Mouse (Mus musculus) layer of hippocampus, adult 18-20 months (tissue): Measurements from ENCODE around the gene Ripor3. TPM values are rescaled to one million over a fixed set of nuclear protein-coding genes. Genes with fewer than 3 reads are reported as not detected.
A peak's percentile ranks its signal among the peaks of the same experiment; 100 is the strongest.

Experiments
- DNase-seq, 2 experiments: peaks; one replicate each; pipeline ENCODE4 v3.0.0; 2022; ENCODE audit warnings: low spot score in 2 of 2
- total RNA-seq, 2 experiments: library from RNA; stranded (reverse); gene quantifications; 2 replicates each; pipeline ENCODE4 v1.2.3; 2021

The Ripor3 gene
- total RNA-seq, 2 experiments from 2014 or later = 0.52 TPM; not detected in 1

DNA sequence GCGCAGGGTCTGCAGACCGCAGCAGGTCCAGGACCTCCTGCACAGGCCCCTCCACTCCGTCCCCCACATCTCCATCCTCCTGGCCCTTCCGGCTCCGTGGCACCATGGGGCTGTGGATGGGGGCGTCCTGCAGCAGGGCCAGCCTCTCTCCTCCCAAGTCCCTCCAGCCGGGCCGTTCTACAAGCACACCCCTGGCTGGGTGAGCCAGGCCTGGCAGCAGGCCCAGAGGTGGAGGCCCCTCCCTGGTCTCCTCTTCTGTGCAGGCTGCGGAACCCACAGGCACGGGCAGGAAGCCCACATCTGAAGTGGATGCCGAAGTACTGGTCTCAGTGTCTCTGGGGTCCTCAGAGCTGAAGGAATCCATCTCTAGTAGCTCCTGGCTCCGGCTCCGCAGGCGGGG lies 21.1 kb downstream of the Ripor3 start:
- no peak for DNase-seq

DNA sequence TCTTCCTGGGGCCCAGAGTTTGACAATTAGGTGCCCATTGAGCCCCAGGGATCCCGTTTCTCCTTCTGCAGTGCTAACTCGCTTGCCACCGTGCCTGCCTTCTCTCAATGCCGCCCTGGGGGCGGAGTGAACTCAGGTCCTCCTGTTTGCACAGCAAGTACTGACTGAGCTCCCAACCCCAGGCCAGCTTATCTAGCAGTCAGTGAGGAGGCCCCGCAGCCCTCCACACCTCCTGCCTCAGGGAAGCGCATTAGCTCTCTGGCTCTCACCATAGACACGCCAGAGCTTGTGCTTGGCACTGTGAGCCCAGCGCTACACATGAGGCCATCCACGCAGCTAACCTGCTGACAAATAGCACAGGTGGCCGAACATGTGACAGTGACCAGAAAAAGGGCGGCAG lies 22.8 kb downstream of the Ripor3 start:
- no peak for DNase-seq

DNA sequence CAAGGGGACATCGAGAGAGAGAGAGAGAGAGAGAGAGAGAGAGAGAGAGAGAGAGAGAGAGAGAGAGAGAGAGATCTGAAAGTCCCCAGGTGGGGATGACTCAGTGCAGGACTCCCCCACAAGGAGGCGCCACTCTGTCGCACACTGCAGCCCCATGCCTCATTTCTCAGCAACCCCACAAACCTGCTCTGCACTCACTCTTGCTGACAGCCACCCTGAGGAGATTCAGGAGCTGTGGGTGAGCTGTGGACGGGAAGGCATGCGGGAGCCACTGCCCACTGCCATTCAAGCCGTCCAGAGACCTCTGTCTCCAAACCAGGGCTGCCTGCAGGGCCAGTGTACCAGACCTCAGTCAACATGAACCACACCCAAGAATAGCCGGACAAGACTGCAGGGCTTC lies 23.7 kb downstream of the Ripor3 start:
- DNase-seq = no peak

DNA sequence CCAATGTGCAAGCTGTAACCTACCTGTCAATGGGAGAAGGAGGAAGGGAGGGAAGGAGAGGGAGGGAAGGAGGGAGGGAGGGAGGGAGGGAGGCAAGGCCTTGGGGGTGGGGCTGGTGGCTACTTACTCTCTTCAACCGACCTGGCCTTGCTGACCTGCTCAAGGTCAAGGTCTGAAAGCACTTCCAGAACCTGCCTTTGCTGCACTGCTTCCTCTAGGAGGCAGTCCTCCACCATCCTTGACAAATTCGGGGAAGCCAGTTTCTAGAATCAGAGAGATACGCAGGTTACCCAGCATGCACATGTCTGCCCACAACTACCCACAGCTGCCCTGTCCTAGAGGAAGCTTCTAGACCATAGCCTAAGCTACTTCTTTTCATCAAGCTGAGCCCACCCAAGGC lies 25.5 kb downstream of the Ripor3 start:
- DNase-seq = no peak

DNA sequence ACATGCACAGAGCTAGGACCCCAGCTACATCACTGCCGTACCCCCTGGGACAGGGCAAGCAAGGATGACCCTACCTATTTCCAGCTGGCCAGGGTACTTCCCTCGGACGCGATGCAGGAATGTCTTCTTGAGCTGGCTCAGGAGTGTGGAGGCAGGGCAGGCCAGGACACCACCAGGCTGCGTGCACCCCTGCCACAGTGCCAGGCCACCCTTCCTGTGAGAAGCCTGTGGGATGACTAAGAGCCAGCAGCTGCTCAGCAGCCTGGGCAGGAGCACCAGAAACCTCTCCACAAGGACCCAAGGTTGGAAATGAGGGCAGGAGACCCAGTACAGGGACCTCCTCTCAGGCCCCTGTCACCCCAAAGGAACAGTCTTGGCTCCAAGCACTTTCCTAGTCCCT lies 26.0 kb downstream of the Ripor3 start:
- no peak for DNase-seq

DNA sequence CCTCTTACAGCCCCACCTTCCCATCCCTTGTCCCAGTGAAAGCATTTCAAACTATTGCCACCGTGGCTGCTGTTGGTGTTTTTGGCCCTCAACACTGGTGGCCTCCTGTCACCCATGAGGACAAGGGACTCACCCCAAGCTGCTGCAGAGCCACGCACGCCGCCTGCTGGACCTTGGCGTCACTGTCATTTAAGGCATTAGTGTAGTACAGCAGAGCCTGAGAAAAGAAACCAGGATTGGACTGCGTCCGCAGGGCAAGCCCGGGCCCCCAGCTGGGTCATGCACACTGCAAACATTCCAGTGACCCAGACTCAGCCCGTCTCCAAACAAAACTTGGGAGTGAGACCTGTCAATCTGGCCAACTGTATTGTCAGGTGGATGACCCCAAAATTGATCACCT lies 27.8 kb downstream of the Ripor3 start:
- DNase-seq = no peak

DNA sequence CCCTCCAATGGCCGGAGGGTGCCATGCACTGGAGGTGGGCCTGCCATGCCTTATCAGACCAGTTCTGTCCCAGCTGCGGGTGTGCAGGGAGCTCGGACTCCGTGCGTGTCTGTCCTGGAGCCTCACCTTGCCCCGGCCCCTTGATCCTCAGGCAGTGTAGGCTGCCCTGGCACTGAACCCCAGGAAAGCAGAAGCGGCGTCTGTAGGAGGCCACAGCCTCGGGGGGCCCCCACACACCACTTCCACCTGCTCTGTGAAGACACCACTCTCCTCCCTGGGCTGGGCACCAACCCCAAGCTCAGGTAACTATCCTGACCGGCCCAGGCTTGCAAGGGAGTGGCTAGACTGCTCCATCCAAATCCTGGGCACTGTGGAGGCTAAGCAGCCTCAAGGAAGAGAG lies 30.0 kb downstream of the Ripor3 start:
- DNase-seq = no peak

DNA sequence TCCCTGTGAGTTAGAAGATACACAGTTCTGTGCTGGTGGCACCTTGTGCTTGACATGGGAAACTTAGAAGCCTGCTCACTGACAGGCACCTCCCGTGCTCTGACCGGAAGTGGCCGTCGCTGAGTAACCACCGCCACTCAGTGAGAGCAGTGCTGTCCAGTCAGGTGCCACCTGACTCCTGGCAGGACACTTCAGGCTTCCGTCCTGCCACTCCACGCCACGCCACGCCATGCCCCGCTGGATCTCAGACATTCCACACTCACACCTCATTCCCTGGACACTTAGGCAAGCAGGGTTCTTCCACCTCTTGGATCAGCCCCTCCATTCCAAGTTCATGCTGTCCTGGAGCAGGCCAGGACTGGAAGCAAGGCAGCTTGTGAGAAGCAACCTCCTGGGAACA lies 32.1 kb downstream of the Ripor3 start:
- no peak for DNase-seq

DNA sequence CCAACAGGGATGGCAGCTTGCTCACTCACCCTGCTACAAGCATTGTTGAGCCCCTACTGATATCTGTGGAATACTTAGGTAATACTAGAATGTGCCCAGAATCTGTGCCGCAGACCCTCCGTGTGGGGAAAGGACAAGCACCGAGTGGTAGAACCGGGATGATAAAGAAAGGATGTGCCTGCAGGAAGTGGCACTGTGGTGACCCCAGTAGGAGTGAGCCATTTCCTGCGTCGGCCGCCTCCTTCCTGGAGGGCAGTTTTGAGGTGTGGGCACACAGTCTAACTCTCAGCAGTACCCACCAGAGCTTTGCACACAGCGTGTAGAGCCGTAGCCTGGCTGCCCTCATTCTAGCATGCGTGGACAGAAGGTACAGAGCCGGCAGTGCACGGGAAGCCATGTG lies 34.7 kb downstream of the Ripor3 start:
- DNase-seq = no peak

DNA sequence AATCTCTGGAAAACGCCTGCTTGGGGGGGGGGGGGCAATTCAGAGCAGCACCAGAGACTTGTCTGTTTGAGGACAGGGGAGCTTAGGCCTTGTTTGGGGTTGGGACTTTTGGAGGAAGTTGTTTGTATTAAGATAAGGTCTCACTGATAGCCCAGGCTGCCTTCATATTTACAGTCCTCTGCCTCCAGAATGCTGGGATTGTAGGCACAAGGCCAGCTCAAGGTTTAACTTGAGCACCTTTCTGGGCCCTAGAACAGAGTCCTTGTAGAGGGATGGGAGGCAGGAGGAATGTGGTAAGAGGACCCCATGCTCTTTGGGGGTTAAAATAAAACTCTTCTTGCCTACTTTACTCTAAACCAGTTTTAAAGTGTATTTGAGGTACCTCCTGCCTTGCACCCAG lies 37.6 kb downstream of the Ripor3 start:
- DNase-seq = no peak

DNA sequence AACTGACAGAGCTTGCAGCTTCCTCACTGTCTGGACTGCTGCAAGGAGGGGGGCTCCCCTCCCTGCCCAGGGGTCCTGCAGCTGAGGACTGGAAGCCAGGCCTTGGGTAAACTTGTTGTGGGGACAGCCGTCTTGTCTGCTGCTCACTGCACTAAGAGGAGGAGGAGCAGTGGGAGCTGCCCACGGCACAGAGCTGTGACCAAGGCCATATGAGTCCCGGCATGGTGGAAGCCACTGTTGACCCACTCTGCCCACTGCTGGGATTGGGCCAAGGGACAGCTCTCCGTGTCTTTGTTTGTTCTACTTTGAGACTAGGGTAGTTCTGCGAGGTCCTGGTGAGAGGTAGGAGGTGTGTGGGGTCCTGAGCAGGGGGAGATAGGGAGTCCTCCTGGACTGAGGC lies 38.3 kb downstream of the Ripor3 start:
- DNase-seq = no peak

DNA sequence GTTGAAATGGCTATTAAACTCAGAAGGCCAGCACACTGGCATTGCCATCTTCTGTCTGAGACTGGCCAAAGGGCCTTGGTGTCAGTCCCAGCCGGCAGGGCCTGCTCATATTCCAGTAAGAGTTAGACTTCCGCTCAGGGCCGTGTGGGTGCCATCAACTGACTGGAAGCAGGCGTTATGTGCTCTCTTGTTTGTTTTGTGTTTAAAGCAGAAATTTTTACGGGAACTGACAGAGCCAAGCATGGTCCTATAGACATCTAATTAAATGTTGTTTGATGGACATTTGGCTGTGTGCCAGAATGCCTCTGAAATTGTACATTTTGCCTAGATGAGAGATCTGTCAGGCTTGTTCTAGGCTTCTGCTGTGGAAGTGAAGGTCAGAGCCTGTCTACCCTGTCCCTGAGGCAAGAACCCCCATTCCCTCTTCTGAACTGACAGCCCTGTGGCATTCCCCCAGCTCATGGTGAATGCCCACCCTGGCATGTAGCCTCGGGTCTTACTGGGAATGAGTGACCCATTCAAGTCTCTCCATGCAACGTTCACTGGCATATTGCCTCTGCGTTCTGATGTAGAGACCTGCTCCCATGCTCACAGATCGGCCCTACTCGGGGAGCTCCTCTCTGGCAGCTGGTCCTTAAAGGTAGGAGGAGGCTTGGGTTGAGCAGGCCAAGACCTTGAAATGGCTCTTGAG lies 40.4 kb downstream of the Ripor3 start:
- no peak for DNase-seq

DNA sequence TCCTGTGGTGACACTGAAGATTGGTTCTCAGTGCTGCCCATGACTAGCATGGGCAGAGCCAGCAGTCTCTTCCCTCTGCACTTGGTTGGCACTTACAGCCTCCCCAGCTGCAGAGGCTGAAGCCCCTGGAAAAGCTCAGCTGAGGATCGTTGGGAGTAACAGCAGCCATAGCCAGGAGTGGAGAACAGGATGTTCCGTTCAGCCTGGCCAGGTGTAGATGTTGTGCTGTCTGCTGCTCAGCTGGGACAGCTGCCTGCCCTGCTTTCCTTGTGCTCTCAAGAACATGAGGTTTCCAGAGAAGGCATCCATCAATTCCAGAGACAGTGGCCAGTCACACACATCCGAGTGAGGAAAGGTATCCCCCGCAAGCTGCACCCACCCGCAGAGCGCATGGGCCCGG lies 41.9 kb downstream of the Ripor3 start:
- no peak for DNase-seq

DNA sequence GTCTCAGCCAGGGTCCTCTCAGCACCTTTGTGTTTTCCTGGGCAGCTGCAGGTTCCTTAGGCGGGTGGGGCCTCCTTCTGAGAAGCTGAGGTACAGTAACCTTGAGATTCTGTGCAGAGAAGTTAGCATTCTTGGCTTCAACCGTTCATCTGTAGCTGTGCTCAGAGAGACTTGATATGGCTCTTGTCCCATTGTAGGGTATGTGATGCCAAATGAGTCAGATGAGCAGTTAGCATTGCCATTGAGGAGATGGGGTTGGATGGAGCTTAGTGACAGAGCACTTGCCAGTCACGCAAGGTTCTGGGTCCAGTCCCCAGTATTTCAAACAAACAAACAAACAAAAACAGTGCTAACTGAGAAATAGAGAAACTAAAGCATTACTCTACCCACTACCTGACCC lies 44.5 kb downstream of the Ripor3 start:
- peak in 1 of 2 experiments; percentile 50 for DNase-seq

DNA sequence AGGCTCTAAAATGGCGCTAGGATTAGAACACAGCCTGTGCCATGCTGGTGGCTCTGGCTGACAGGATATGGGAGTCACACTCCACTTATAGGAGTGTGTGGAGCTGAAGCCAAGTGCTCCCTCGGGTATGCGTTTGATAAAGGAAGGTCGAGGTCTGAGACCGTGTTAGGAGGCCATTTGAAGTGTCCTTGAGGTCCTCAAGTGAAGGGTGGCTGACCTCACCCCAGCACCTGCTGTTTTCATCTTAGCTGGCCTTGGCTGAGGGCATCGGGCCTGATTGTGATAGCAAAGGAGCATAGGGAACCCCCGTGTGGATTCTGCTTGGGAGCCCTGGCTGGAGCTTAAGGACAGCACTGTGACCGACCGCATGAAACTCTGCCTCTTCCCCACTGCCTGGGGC lies 46.1 kb downstream of the Ripor3 start:
- no peak for DNase-seq

DNA sequence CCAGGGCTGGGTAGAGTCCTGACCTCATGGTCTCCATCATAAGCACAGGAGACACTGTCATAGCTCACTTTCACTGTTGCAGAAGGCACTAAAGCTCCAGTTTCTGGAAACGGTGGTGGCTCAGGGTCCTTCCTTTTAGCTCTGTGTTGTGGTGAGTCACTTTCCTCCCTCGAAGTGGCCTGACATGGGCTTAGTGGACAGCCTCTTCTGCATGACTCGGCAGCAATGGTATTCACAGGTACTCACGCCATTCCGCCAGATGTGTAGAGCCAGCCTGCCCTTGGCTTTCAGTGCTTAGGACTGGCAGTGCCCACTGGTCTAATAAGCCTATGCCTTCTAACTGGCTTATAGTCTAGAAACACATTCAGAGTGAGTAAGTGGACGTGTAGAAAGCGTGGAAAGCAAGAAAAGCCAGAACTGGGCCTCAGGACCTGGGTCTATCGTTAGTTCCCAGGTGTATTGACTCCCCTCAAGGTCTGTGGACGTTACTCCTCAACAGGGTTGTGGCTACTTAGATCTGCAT lies 46.6 kb downstream of the Ripor3 start:
- no peak for DNase-seq

DNA sequence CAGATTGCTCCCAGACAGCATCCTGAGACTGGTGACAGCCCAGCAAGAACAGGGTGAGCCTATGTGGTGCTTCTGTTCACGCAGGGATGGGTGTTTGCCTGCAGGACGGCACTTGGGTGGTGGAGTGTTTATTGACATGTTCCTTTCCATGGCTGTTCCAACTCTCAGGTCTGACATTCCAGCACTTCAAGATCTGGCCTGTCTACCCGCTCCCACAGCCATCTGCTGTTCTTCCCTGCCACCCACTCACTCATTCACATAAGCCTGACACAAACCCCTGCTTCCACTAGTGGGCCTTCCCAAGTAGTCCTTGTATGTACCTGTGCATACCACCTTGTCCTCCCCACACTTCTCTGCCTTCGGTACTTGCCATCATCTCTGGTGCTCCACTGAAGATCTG lies 47.2 kb downstream of the Ripor3 start:
- DNase-seq = peak; percentile 51 to 82

DNA sequence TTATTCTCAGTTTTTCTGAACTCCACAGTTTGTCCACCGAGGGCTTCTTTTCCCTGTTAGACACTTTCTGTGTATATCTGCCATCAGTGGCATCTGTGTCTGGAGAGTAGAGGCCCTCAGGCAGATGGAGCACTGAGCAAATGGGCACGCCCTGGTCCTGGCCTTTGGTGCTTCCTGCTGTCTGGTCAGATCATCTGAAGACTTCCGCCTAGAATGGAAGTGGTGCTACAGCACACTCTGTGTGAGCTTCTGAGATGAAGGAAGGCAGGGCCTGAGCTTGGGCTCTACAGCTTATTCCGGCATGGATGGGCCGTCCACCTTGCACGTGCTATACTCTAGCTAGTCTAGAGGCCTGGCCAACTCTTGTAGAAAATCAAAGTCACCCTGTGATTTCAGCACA lies 48.1 kb downstream of the Ripor3 start:
- no peak for DNase-seq

DNA sequence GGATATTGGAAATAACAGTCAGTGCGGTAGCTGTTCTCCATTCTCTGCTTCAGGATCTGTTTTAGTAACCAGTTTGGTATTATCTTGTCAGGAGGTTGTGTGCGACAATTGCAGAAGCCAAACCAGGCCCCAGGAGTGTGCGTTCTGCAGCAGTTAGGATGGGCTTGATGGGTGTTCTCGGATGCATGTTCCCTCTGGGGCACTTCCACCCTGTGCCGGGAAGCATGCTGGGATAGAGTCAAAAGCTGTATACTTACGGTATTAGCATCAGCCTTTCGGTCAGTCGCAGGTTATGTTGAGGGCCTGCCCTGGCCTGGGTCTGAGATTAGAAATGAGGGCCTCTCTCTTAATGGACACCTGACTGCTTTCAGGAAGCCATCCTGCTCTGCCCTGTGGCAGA lies 49.8 kb downstream of the Ripor3 start:
- no peak for DNase-seq

DNA sequence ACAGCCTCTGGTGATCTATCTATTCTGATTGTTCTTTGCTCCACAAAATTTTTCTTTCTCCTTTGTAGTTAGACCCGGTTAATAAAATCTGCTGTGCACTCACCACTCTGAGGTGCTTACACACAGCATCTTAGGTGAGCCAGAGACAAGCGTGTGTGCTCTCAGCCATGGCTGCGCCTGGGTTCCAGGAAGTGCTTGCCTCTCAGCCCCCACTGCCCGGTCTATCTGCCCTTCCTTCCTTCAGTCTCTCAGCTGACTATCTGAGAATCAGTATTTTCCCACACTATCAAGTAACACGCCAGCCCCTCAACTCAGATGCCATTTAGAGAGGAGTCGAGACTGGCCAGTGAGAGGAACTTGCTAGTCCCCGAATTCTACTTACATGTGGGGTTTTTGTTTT lies 50.4 kb downstream of the Ripor3 start:
- no peak for DNase-seq

DNA sequence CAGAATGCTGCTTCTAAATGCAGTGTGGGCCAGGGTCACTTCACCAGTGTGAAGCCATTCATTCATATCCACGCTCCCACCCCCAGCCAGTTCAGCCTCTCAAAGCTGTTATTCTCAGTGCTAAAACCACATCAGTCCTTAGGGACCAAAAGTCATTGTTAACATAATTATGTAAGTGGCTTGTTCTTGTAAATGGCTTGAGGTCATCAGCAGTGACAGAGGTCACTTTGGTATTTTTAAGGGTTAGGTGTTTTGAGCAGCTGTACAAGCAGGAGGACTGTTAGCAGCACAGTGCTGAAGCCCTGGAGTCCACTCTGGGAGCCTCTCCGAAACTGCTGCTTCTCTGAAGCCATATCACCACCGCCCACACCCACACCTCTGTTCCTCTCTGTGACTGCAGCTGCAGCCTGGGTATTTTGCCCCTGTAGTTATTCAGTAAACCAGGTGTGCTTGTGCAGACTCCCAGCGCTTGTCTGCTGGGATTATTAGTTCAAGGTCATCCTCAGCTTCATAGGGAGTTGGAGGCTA lies 51.0 kb downstream of the Ripor3 start:
- no peak for DNase-seq

DNA sequence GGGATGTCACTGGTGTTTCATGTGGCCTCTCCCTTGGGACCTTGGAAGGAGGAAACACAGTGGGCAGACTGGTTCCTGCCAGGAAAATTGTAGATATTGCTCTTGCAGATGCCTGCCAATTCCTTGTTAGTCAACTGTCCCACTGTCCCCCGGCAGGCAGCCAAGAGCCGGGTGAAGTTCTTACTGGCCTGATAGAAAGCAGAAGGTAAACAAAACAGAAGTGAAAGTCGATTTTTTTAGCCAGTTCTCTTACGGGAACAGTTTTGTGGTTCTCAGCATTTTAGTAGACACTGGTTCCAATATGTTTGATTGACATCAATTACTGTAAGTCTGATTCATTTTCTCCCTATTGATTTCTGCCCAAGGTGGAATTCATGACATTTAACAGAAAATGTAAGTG lies 51.6 kb downstream of the Ripor3 start:
- DNase-seq = peak in 1 of 2 experiments; percentile 55

DNA sequence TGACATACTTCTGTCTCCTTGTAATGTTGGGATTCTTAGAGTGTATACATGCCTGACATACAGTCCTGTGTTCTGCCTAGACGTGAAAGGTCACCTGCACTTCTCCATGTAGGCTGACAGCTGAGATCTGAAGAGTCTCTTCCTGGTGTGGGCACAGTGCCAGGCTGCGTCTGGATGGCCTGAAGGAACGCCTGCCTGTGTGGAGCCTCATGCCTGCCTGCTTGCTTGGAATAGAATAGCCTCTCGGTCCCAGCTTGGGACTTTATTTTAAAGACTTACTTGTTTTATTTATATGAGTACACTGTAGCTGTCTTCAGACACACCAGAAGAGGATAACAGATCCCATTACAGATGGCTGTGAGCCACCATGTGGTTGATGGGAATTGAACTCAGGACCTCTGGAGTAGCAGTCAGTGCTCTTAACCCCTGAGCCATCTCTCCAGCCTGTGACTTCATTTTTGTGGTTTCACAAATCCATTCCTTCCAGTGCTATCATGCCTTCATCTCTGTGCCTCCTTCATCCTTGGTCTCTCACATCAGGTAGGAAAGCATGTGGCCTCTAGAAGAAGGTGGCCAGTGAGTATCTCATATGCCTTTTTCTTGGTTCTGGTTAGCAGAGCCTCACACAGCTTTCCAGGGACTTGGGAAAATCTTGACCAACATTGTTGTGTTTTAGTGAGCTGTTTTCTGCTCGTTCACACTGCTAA lies 52.2 kb downstream of the Ripor3 start:
- DNase-seq = no peak
